Mouse (Mus musculus) CH12.LX (cell line): Measurements from ENCODE around the gene Ccdc74a. TPM values are rescaled to one million over a fixed set of nuclear protein-coding genes. Genes with fewer than 3 reads are reported as not detected.

Source experiments
- DNase-seq: peaks from one replicate; pipeline ENCODE4 v3.0.0-alpha.2; 2013; ENCODE audit errors: extremely low read depth
- H3K27ac ChIP-seq: 2 replicates; pipeline ENCODE4 v1.5.1; 2012; ENCODE audit warnings: low read depth, mild to moderate bottlenecking, control low read depth, moderate library complexity; ENCODE audit not compliant: insufficient read depth
- H3K27me3 ChIP-seq: replicated peaks from 2 replicates; pipeline ENCODE3; 2012; ENCODE audit warnings: inconsistent platforms
- H3K36me3 ChIP-seq, 2 experiments: replicated peaks in 1 of 2; 2 replicates each; pipeline versions ENCODE3 to v1.6.1; 2012; ENCODE audit warnings: inconsistent platforms in 1 of 2, low read length in 1 of 2, mild to moderate bottlenecking in 1 of 2, mixed read lengths in 1 of 2, moderate library complexity in 1 of 2; ENCODE audit not compliant: control insufficient read depth in 1 of 2, insufficient read depth in 1 of 2
- H3K4me1 ChIP-seq, 2 experiments: 2 replicates each; pipeline ENCODE4 v1.6.1; 2012; ENCODE audit warnings: inconsistent platforms in 1 of 2, moderate library complexity in 1 of 2; ENCODE audit not compliant: insufficient read depth in 2 of 2, control insufficient read depth in 1 of 2
- H3K4me2 ChIP-seq: 2 replicates; pipeline ENCODE4 v1.6.1; 2012; ENCODE audit warnings: low read depth, mild to moderate bottlenecking, control low read depth; ENCODE audit not compliant: poor library complexity, insufficient read depth, severe bottlenecking
- H3K4me3 ChIP-seq, 3 experiments: fragments of 150-350 bp in 1 of 3; sonication (generic) in 1 of 3; replicated peaks in 1 of 3; 2 replicates each; pipeline versions ENCODE3 to v1.5.1; 2011 to 2012; ENCODE audit warnings: low read depth in 2 of 3, low read length in 2 of 3, mild to moderate bottlenecking in 2 of 3, moderate library complexity in 2 of 3, control low read depth in 1 of 3, improper control_type of control experiment in 1 of 3, inconsistent platforms in 1 of 3, mixed read lengths in 1 of 3; ENCODE audit not compliant: poor library complexity in 1 of 3
- H3K79me2 ChIP-seq: replicated peaks from 2 replicates; pipeline ENCODE4 v1.6.1; 2012; ENCODE audit warnings: mild to moderate bottlenecking, moderate library complexity; ENCODE audit not compliant: control insufficient read depth, poor library complexity, insufficient read depth, severe bottlenecking; ENCODE audit errors: extremely low read depth
- H3K9ac ChIP-seq: 2 replicates; pipeline ENCODE4 v1.6.1; 2012; ENCODE audit warnings: low read depth, mild to moderate bottlenecking, control low read depth, moderate library complexity; ENCODE audit not compliant: insufficient read depth
- H3K9me3 ChIP-seq: replicated peaks from 2 replicates; pipeline ENCODE3; 2012; ENCODE audit warnings: low read length, inconsistent platforms, mixed read lengths
- CTCF ChIP-seq, 2 experiments: IDR thresholded peaks in 1 of 2; conservative IDR thresholded peaks in 1 of 2; 2 replicates each; pipeline ENCODE4 v1.5.1; 2011 to 2012; ENCODE audit warnings: low read depth in 2 of 2, low read length in 2 of 2, improper control_type of control experiment in 1 of 2, inconsistent platforms in 1 of 2, mild to moderate bottlenecking in 1 of 2, moderate library complexity in 1 of 2
- ELF1 ChIP-seq: IDR thresholded peaks from 2 replicates; pipeline ENCODE4 v1.6.1; 2014; ENCODE audit warnings: low read depth, mild to moderate bottlenecking, inconsistent platforms, low read length, improper control_type of control experiment
- MXI1 ChIP-seq: IDR thresholded peaks from 2 replicates; pipeline ENCODE4 v1.6.1; 2011; ENCODE audit warnings: mild to moderate bottlenecking, low read depth, low read length, improper control_type of control experiment
- MYC ChIP-seq: IDR thresholded peaks from 2 replicates; pipeline ENCODE4 v1.6.1; 2011; ENCODE audit warnings: low read depth, mild to moderate bottlenecking, improper control_type of control experiment, low read length
- NELFE ChIP-seq: IDR thresholded peaks from 2 replicates; pipeline ENCODE4 v1.6.1; 2011; ENCODE audit warnings: low read depth, low read length, improper control_type of control experiment
- RAD21 ChIP-seq: IDR thresholded peaks from 2 replicates; pipeline ENCODE4 v1.6.1; 2011; ENCODE audit warnings: low read depth, mild to moderate bottlenecking, low read length, improper control_type of control experiment, moderate library complexity
- SMC3 ChIP-seq: IDR thresholded peaks from 2 replicates; pipeline ENCODE4 v1.6.1; 2011; ENCODE audit warnings: low read depth, low read length, improper control_type of control experiment
- TCF12 ChIP-seq: IDR thresholded peaks from 2 replicates; pipeline ENCODE4 v1.6.1; 2014; ENCODE audit warnings: low read depth, mild to moderate bottlenecking, inconsistent platforms, low read length, improper control_type of control experiment
- USF2 ChIP-seq: conservative IDR thresholded peaks from 2 replicates; pipeline ENCODE4 v1.6.1; 2011; ENCODE audit warnings: low read depth, low read length, improper control_type of control experiment
- ZC3H11A ChIP-seq: IDR thresholded peaks from 2 replicates; pipeline ENCODE4 v1.6.1; 2012; ENCODE audit warnings: low read depth, mild to moderate bottlenecking, inconsistent platforms, low read length, improper control_type of control experiment
- ZMIZ1 ChIP-seq: IDR thresholded peaks from 2 replicates; pipeline ENCODE4 v1.6.1; 2012; ENCODE audit warnings: low read depth, mild to moderate bottlenecking, inconsistent platforms, low read length, improper control_type of control experiment
- dilution Hi-C: fragments of 300-500 bp; cut with MboI; formaldehyde crosslinking; loops from 2 replicates; pipeline ENCODE4 v1.14.3; 2020; ENCODE audit warnings: low sequenced_read_pairs; ENCODE audit not compliant: extremely low pct_unique_long_range_greater_than_20kb, extremely low pct_ligation_motif_present
- in situ Hi-C: fragments of 300-500 bp; cut with MboI; formaldehyde crosslinking; loops from 3 replicates; pipeline ENCODE4 v1.14.3; 2019; ENCODE audit warnings: low sequenced_read_pairs, low pct_ligation_motif_present, low pct_unique_long_range_greater_than_20kb, mixed read lengths
- polyA plus RNA-seq: library from polyadenylated mRNA; unstranded; fragments of >175 nt; gene quantifications from 2 replicates; pipeline ENCODE4 v1.2.1, GENCODE M21; 2012; ENCODE audit warnings: low read depth; ENCODE audit not compliant: insufficient read length
- total RNA-seq, 2 experiments: library from RNA; depleted of rRNA; stranded (reverse); fragments of 300-350 nt in 1 of 2; fragments of >200 nt in 1 of 2; gene quantifications; 2 replicates each; pipeline ENCODE4 v1.2.3; 2012 to 2014

Gene Ccdc74a
- total RNA-seq (2012; rRNA removed) = 0.42 TPM in 1 of 2 replicates, not detected in the other
- total RNA-seq (2014; rRNA removed) = 0.45 TPM in 1 of 2 replicates, not detected in the other
- polyA plus RNA-seq = 1.5 and 2.0 TPM in 2 replicates

GRCm38 (mm10) chr16:17646310-17647114 is at the start of gene Ccdc74a:
Gene Ccdc74a, plus strand, starts transcription at chr16:17646470.
- H3K4me3 ChIP-seq = no peak within 1 kb of the TSS
- dilution Hi-C loops = no loop called here
- in situ Hi-C loops = no loop called here
- TF ChIP-seq TCF12 (no peak), MXI1 (peak; percentile 74), ZMIZ1 (no peak)
- peak; percentile 57 for DNase-seq
- H3K36me3 ChIP-seq = peaks cover 46 to 91% of the 10 kb centered on the region in 2 experiments
- no peaks in the 10 kb centered on the region for H3K79me2 ChIP-seq
- no peak within 1 kb of the TSS for H3K27ac ChIP-seq
- H3K9ac ChIP-seq = no peak within 1 kb of the TSS
- H3K4me1 ChIP-seq = 0 out of 4 replicates have a peak, but pooled peaks cover 0 to 7% of the 10 kb centered on the region in 2 experiments
- H3K9me3 ChIP-seq = no peaks in the 10 kb centered on the region
- no peaks in the 10 kb centered on the region for H3K27me3 ChIP-seq
- 0 out of 2 replicates have a peak within 1 kb of the TSS, but pooled peaks have one; percentile 10 for H3K4me2 ChIP-seq

DNA sequence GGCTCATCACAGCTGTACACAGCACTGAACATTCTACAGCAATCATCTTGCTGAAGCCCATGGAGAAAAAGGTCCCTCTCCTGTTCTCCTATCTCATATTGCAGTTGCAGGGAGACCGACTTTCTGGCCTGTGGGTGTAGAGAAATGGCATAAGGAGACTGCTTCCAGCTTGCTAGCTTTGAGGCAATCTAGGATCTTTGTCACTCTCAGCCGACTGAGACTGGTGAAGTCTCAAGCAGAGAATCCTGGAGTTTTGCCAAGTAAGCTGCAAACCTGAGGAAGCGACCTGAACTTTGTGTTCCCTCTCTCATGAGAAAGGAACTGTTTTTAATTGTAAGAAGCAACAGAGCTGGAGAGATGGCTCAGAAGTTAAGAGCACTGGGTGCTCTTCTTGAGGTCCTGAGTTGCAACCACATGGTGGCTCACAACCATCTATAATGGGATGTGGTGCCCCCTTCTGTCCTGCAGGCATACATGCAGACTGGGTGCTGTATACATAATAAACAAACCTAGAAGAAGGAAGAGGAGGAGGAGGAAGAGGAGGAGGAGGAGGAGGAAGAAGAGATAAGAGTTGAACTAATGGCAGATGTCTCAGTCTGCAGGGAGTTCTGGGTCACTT is 45.2 kb upstream of the Ccdc74a start:
- DNase-seq = peak; percentile 32
- dilution Hi-C loops = no loop called here
- in situ Hi-C loops = no loop called here
- no peaks in the 10 kb centered on the region for H3K36me3 ChIP-seq
- TF ChIP-seq MYC = peak; percentile 80
- TF ChIP-seq NELFE = peak; percentile 49; the same call in 1 of the 2 replicates
- peak in 1 of 2 experiments; percentile 91; a peak in 2 of 4 replicates for TF ChIP-seq CTCF (conservative IDR thresholded peaks at IDR 0.05 in 1 of 2, IDR thresholded peaks at IDR 0.05 in 1 of 2; ENCODE audit: low read depth in 2 of 2, low read length in 2 of 2)
- peak; percentile 72 for TF ChIP-seq SMC3
- peak; percentile 43 for TF ChIP-seq RAD21
- no peak for TF ChIP-seq USF2
- TF ChIP-seq ELF1 = 0 out of 2 replicates have a peak, but pooled peaks have one; percentile 18
- no peak for TF ChIP-seq ZC3H11A
- no peak overlapping the region for H3K9ac ChIP-seq
- no peak overlapping the region for H3K4me3 ChIP-seq
- H3K79me2 ChIP-seq = no peaks in the 10 kb centered on the region
- H3K27me3 ChIP-seq = peaks cover 39% of the 10 kb centered on the region
- 0 out of 4 replicates have a peak, but pooled peaks cover 0 to 4% of the 10 kb centered on the region in 2 experiments for H3K4me1 ChIP-seq
- peaks cover 4% of the 10 kb centered on the region for H3K9me3 ChIP-seq
- H3K4me2 ChIP-seq = no peak overlapping the region
- H3K27ac ChIP-seq = no peak overlapping the region
